Mouse (Mus musculus) bone marrow, adult 2 months (tissue): Measurements from ENCODE around the gene Zbtb5. TPM values are rescaled to one million over a fixed set of nuclear protein-coding genes. Genes with fewer than 3 reads are reported as not detected.
"Not testable (repeated sequence)": the region's sequence is repeated elsewhere in the genome, so short reads cannot be mapped to it uniquely, and the experiment has no call there.

Experiments used
- H3K27ac ChIP-seq: fragments of 200-500 bp; 2 replicates; pipeline ENCODE4 v1.5.1; 2012; ENCODE audit warnings: low read depth, mild to moderate bottlenecking, control low read depth, inconsistent platforms, low read length; ENCODE audit not compliant: control insufficient read depth, poor library complexity, insufficient read depth
- H3K4me1 ChIP-seq: fragments of 200-500 bp; 2 replicates; pipeline ENCODE4 v1.6.1; 2011; ENCODE audit warnings: low read length; ENCODE audit not compliant: control insufficient read depth, insufficient read depth
- H3K4me3 ChIP-seq: fragments of 200-500 bp; replicated peaks from 2 replicates; pipeline ENCODE3; 2011; ENCODE audit warnings: mild to moderate bottlenecking, low read depth, low read length, control low read depth; ENCODE audit not compliant: control insufficient read depth
- CTCF ChIP-seq: fragments of 200-500 bp; IDR thresholded peaks from 2 replicates; pipeline ENCODE4 v1.5.1; 2011; ENCODE audit warnings: low read length, control low read depth; ENCODE audit not compliant: control insufficient read depth, insufficient read depth
- POLR2A ChIP-seq: fragments of 200-500 bp; IDR thresholded peaks from 2 replicates; pipeline ENCODE4 v1.6.1; 2011; ENCODE audit warnings: low read depth, mild to moderate bottlenecking, control low read depth, low read length, borderline replicate concordance; ENCODE audit not compliant: control insufficient read depth
- WGBS: fragments of 180-500 bp; shearing (Covaris S2); methylation state at CpG from one replicate; pipeline ENCODE4 v1.1.7; 2018; 5-methylcytosine and 5-hydroxymethylcytosine counted together
- polyA plus RNA-seq: library from polyadenylated mRNA; stranded (reverse); fragments of >200 nt; gene quantifications from 2 replicates; pipeline ENCODE4 v1.2.4, GENCODE M21; 2011; ENCODE audit warnings: low replicate concordance; ENCODE audit not compliant: missing spikeins, insufficient read depth, insufficient read length

Gene Zbtb5
- polyA plus RNA-seq, 1 experiment: 6.5 TPM

- no peak for TF ChIP-seq CTCF
- no peak for TF ChIP-seq POLR2A
- Histone ChIP-seq H3K4me1 (no peaks in the 10 kb centered on the region; the same call in 1 of the 2 replicates), H3K27ac (peak overlapping the region; percentile 47), H3K4me3 (no peak overlapping the region)
- 68% methylated on average over 9 of the region's 9 CpGs for WGBS
Measured at GRCm38 (mm10) chr4:44993847-44994246, 18.4 kb downstream of the Zbtb5 start.

DNA sequence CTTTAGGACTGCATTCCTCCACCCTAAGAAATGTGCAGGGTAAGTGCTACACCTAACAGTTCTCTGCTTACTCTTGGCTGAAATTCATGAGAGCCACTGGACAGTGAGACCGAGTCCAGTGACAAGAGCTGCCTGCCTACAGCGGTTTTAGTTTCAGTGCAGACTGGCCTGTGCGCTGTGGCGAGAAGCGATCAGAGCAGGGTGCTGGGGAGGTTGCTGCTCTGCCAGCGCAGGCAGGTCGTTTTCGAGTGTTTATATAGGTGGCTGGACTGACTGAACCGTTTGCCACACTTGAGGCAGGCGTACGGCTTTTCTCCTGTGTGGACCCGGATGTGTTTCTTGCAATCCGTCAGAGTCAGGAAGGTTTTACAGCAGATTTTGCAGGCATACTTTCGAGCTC is 19.0 kb downstream of the Zbtb5 start:
- H3K27ac ChIP-seq, H3K4me1 ChIP-seq, H3K4me3 ChIP-seq: not testable (repeated sequence)
- 93% methylated on average over 14 of the region's 14 CpGs for WGBS

DNA sequence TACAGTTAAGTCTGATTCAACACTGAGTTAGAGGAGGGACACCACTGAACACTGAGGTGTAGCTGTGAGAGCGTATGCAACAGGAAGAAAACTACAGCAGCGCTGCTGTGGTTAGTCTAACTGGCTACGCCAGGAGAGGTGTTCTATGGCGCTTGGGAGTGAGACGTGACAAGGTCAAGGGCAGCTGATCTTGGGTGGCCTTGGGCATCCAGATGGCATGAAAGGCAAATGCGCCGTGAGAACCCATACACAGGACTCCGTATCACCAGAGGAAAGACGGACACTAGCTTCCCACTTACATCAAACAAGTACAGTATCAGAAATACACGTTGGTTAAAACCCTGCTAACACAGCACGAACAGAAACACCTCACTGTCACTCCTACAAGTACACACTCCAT is 19.9 kb downstream of the Zbtb5 start:
- not testable (repeated sequence) for H3K4me3 ChIP-seq, H3K4me1 ChIP-seq, H3K27ac ChIP-seq
- WGBS: 93% methylated on average over 11 of the region's 11 CpGs

DNA sequence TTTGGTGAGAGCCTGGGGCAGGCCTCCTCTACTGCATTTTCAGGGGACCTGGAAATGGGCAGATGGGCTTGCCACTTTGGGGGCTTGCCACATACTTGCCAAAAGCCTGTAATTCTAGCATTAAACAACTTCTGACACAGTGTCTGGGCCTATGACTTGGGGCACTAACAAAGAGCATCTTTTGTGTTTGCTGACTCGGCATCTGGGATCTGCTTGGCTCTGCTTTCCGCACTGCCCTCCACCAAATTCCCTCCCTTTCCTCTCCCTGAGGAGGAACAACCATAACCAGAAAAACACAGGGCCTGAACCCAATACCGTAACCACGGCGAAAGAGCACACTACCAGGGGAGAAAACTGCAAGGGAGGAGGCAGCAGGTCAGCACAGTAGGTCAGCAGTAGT is 21.7 kb downstream of the Zbtb5 start:
- Histone ChIP-seq H3K4me1 (no peaks in the 10 kb centered on the region; the same call in 1 of the 2 replicates), H3K4me3 (no peak overlapping the region), H3K27ac (no peak overlapping the region)
- 94% methylated on average over 5 of the region's 5 CpGs for WGBS
- TF ChIP-seq POLR2A (no peak), CTCF (no peak)

GRCm38 (mm10) chr4:44983131-44983740 is 29.0 kb downstream of the Zbtb5 start:
- no peak for TF ChIP-seq CTCF
- no peak for TF ChIP-seq POLR2A
- no peaks in the 10 kb centered on the region; the same call in none of the 2 replicates for H3K4me1 ChIP-seq
- no peak overlapping the region for H3K27ac ChIP-seq
- 78% methylated on average over 10 of the region's 10 CpGs for WGBS
- no peak overlapping the region for H3K4me3 ChIP-seq

DNA sequence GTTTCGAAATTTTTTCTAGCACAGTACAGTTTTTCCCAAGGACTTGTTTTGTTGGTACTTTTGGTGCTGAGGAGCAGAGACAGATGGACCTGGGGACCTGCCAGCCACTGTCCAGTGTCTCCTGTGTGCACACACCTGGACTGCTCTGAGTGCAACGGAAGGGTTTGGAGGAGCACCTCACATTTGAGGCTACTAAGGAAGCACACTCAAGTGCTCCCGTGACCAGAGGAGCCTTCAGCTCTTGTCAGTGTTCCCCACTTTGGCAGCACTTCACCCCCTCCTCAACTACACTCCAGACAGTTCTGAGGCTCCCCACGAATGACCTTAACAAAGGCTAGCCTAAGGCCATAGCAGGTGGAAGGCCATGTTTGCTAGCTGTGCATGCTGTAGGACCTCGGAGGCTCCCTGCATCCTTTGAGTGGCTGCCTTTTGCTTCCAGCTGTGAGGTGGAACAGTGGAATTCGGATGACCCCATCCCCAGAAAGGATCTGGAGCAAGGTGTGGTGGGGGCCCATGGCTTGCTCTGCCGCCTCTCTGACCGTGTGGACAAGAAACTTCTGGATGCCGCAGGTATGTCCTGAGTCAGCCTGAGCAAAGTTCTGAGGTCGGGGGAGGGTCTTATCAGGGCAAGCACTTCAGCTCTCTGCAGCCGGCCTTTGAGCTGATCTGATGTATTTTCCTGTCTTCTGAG is 29.6 kb downstream of the Zbtb5 start:
- Histone ChIP-seq H3K27ac (no peak overlapping the region), H3K4me1 (no peaks in the 10 kb centered on the region; the same call in none of the 2 replicates), H3K4me3 (no peak overlapping the region)
- TF ChIP-seq POLR2A: no peak
- 76% methylated on average over 11 of the region's 11 CpGs for WGBS

DNA sequence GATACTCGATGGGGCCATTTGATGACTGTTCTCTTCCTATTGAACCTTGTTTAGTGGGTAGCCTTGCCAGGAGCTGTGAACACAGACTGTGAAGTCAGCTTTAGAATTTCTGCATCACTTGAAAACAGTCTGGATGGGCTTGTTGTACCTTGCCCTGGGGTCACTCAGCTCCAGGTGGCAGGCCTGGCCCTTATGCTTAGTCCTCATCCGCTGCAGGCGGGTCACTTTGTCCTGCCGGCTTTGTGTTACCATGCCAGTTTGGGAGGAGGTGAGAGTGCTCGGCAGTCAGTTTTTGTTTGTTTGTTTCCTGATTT is 30.3 kb downstream of the Zbtb5 start:
- Histone ChIP-seq H3K27ac (no peak overlapping the region), H3K4me3 (peak overlapping the region; percentile 86), H3K4me1 (no peaks in the 10 kb centered on the region; the same call in none of the 2 replicates)
- no peak for TF ChIP-seq POLR2A
- no peak for TF ChIP-seq CTCF
- 50% methylated on average over 5 of the region's 5 CpGs for WGBS

DNA sequence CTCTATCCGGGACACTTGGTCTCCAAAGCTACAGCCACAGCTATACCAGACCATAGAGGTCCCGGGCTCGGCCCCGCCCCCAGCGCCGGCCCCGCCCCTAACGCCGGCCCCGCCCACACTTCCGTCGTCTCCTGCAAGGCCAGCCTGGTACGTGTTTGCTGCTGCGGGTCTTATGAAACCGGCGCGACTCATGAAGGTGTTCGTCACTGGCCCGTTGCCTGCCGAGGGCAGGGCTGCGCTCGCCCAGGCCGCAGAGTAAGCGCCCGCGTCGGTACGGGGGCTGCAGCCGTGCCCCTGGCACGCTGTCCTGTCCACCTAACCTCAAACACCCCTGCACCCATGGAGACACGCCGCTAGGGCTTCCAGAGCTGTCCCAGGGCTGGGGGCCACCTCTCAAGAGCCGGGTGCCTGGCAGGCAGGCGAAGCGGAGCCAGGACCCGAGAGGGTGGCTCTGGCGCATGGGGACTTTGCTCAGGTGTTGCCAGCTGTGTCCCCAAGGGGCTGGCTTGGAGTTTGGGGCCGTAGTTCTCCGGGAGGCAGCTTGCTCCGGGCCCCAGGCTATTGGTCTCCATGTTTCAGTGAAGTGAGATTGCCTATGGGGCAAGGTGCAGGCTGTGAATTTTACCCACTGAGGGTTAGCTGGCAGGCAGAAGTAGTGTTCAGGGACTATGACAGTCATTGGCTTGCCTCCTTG is 30.8 kb downstream of the Zbtb5 start, which contains the start of gene Grhpr:
TSS of gene Grhpr (plus strand) at position 116 of the 694 bp plus-strand sequence.
- H3K4me1 ChIP-seq: no peaks in the 10 kb centered on the region; the same call in none of the 2 replicates
- TF ChIP-seq CTCF (no peak), POLR2A (peak; percentile 88; the same call in 1 of the 2 replicates)
- peak within 1 kb of the TSS; percentile 86 for H3K4me3 ChIP-seq
- peak within 1 kb of the TSS; percentile 86 for H3K27ac ChIP-seq
- WGBS: under 1% methylated on average over 40 of the region's 40 CpGs
